Comparison of ENCODE assay signal across 26 mouse cellular contexts in genomic region chr7:130049461-130049860, GRCm38 (mm10).
DNase-seq lines count a peak whose midpoint lies in the region; ATAC-seq lines count a peak whose summit lies in the region.
"Had no signal": no experiment of that assay in that cellular context is flagged by ENCODE, and none has a peak within 500 bp of the region (broad histone marks: within the 10 kb centered on the region; RNA-seq: fewer than 3 reads in every experiment).

No protein-coding gene starts in this region.

- no peaks in the 10 kb centered on the region for H3K9me3 ChIP-seq in intestine, embryonic 14.5 days (ENCODE audit: control insufficient read depth, low read length)
- H3K9me3 ChIP-seq in intestine, embryonic 16.5 days (ENCODE audit: control insufficient read depth, low read length) = no peaks in the 10 kb centered on the region
- H3K9me3 ChIP-seq in kidney, embryonic 16.5 days (ENCODE audit: low read length) = no peaks in the 10 kb centered on the region
- H3K9me3 ChIP-seq in embryonic facial prominence, embryonic 10.5 days = no peaks in the 10 kb centered on the region
- H3K9me3 ChIP-seq: embryonic facial prominence, embryonic 12.5 days; embryonic facial prominence, embryonic 15.5 days; forebrain, embryonic 13.5 days; heart, embryonic 13.5 days; hindbrain, embryonic 13.5 days had no signal

- ATAC-seq in intestine, embryonic 14.5 days (replicated peaks; ENCODE audit: low FRiP score, low TSS enrichment, low read depth) = no peak
- ATAC-seq in intestine, embryonic 16.5 days = no peak; the same call in 1 of the 2 replicates
- no peak for ATAC-seq in kidney, embryonic 16.5 days (ENCODE audit: low FRiP score, low TSS enrichment)
- ATAC-seq: forebrain, embryonic 13.5 days; forebrain, embryonic 16.5 days; hindbrain, postnatal 0 days; inflammation-experienced regulatory T-cells, adult 6 months; Patski had no signal

- peak; percentile 63 for DNase-seq in heart, adult 11 months
- no peak for DNase-seq in heart, postnatal 4 days
- peak; percentile 46 for DNase-seq in intestine, embryonic 14.5 days (ENCODE audit: low spot score)
- no peak for DNase-seq in kidney, adult 11 months
- no peak for DNase-seq in embryonic facial prominence, embryonic 10.5 days (ENCODE audit: low spot score)
- DNase-seq: adrenal gland, postnatal 10 days; adrenal gland, postnatal 36 days; B cell, adult 2 months; cerebellum, adult 18-20 months; cerebellum, adult 9-10 months; cerebellum, postnatal 14 days; gastrocnemius, postnatal 10 days; gastrocnemius, postnatal 36 days; heart, postnatal 14 days had no signal

- H3K27ac ChIP-seq in intestine, embryonic 14.5 days (ENCODE audit: low read depth) = no peak overlapping the region
- no peak overlapping the region for H3K27ac ChIP-seq in intestine, embryonic 16.5 days (ENCODE audit: low read length)
- peak overlapping the region; percentile 30; the same call in 1 of the 2 replicates for H3K27ac ChIP-seq in kidney, embryonic 16.5 days (ENCODE audit: low read length)
- H3K27ac ChIP-seq in embryonic facial prominence, embryonic 10.5 days (replicated peaks) = peak overlapping the region; percentile 44
- H3K27ac ChIP-seq: embryonic facial prominence, embryonic 12.5 days; embryonic facial prominence, embryonic 15.5 days; forebrain, embryonic 13.5 days; heart, embryonic 13.5 days; hindbrain, embryonic 13.5 days; hindbrain, postnatal 0 days had no signal

- WGBS in intestine, embryonic 14.5 days = 93% methylated on average over 2 of the region's 2 CpGs
- 92% methylated on average over 2 of the region's 2 CpGs for WGBS in intestine, embryonic 16.5 days
- 71% methylated on average over 2 of the region's 2 CpGs for WGBS in kidney, embryonic 16.5 days
- WGBS in embryonic facial prominence, embryonic 10.5 days = 82% methylated on average over 2 of the region's 2 CpGs

- no peak overlapping the region for H3K4me2 ChIP-seq in intestine, embryonic 14.5 days (ENCODE audit: low read length)
- no peak overlapping the region for H3K4me2 ChIP-seq in intestine, embryonic 16.5 days (ENCODE audit: low read depth, low read length)
- H3K4me2 ChIP-seq in kidney, embryonic 16.5 days (replicated peaks; ENCODE audit: low read depth, low read length) = no peak overlapping the region
- H3K4me2 ChIP-seq: embryonic facial prominence, embryonic 12.5 days; embryonic facial prominence, embryonic 15.5 days; forebrain, embryonic 13.5 days; heart, embryonic 13.5 days; hindbrain, embryonic 13.5 days had no signal

- no peaks in the 10 kb centered on the region for H3K27me3 ChIP-seq in intestine, embryonic 14.5 days (replicated peaks; ENCODE audit: control insufficient read depth, insufficient read depth, low read length)
- H3K27me3 ChIP-seq in intestine, embryonic 16.5 days (replicated peaks; ENCODE audit: control insufficient read depth, insufficient read depth, low read length) = no peaks in the 10 kb centered on the region
- H3K27me3 ChIP-seq in kidney, embryonic 16.5 days (ENCODE audit: insufficient read depth, low read length) = no peaks in the 10 kb centered on the region
- H3K27me3 ChIP-seq in embryonic facial prominence, embryonic 10.5 days (replicated peaks; ENCODE audit: low read depth, poor library complexity, severe bottlenecking) = peaks cover 38% of the 10 kb centered on the region
- H3K27me3 ChIP-seq: embryonic facial prominence, embryonic 12.5 days; embryonic facial prominence, embryonic 15.5 days; heart, embryonic 13.5 days; Patski had no signal

- H3K9ac ChIP-seq in intestine, embryonic 14.5 days (ENCODE audit: low read length) = no peak overlapping the region
- no peak overlapping the region for H3K9ac ChIP-seq in intestine, embryonic 16.5 days (ENCODE audit: low read depth, low read length)
- H3K9ac ChIP-seq in kidney, embryonic 16.5 days (replicated peaks; ENCODE audit: low read length) = no peak overlapping the region
- H3K9ac ChIP-seq: embryonic facial prominence, embryonic 12.5 days; embryonic facial prominence, embryonic 15.5 days; forebrain, embryonic 13.5 days; heart, embryonic 13.5 days; hindbrain, embryonic 13.5 days had no signal

- H3K4me1 ChIP-seq in intestine, embryonic 14.5 days (replicated peaks; ENCODE audit: control insufficient read depth, insufficient read depth, low read length) = peaks cover 13% of the 10 kb centered on the region; the same call in 1 of the 2 replicates
- peaks cover 7% of the 10 kb centered on the region for H3K4me1 ChIP-seq in intestine, embryonic 16.5 days (ENCODE audit: control insufficient read depth, insufficient read depth, low read length)
- H3K4me1 ChIP-seq in kidney, embryonic 16.5 days (ENCODE audit: insufficient read depth, low read length) = peaks cover 24% of the 10 kb centered on the region
- H3K4me1 ChIP-seq in embryonic facial prominence, embryonic 10.5 days = peaks cover 46% of the 10 kb centered on the region

- no peak overlapping the region for H3K4me3 ChIP-seq in intestine, embryonic 14.5 days (ENCODE audit: low read depth, low read length)
- H3K4me3 ChIP-seq in intestine, embryonic 16.5 days (ENCODE audit: low read length) = no peak overlapping the region
- no peak overlapping the region for H3K4me3 ChIP-seq in kidney, embryonic 16.5 days (ENCODE audit: low read length)
- H3K4me3 ChIP-seq in embryonic facial prominence, embryonic 10.5 days = no peak overlapping the region
- H3K4me3 ChIP-seq: embryonic facial prominence, embryonic 12.5 days; embryonic facial prominence, embryonic 15.5 days; forebrain, embryonic 13.5 days; heart, embryonic 13.5 days; hindbrain, embryonic 13.5 days had no signal

- H3K36me3 ChIP-seq in intestine, embryonic 14.5 days (ENCODE audit: control insufficient read depth, insufficient read depth, low read length) = no peaks in the 10 kb centered on the region
- H3K36me3 ChIP-seq in intestine, embryonic 16.5 days (ENCODE audit: control insufficient read depth, insufficient read depth, low read length) = no peaks in the 10 kb centered on the region
- no peaks in the 10 kb centered on the region for H3K36me3 ChIP-seq in kidney, embryonic 16.5 days (ENCODE audit: insufficient read depth, low read length)
- H3K36me3 ChIP-seq in embryonic facial prominence, embryonic 10.5 days (replicated peaks) = no peaks in the 10 kb centered on the region
- H3K36me3 ChIP-seq: embryonic facial prominence, embryonic 12.5 days; embryonic facial prominence, embryonic 15.5 days; G1E; heart, embryonic 13.5 days; hindbrain, embryonic 13.5 days had no signal

Comparison
In these comparisons a context has a peak if more than half of its experiments do, and no peak if none do; other contexts are left out.
1. DNase-seq: peak in heart, adult 11 months (single experiment) and intestine, embryonic 14.5 days (single experiment); none in heart, postnatal 4 days (single experiment), kidney, adult 11 months (single experiment) and embryonic facial prominence, embryonic 10.5 days (single experiment).
2. H3K27ac ChIP-seq: peak in kidney, embryonic 16.5 days (single experiment) and embryonic facial prominence, embryonic 10.5 days (single experiment); none in intestine, embryonic 14.5 days (single experiment) and intestine, embryonic 16.5 days (single experiment).